Mouse (Mus musculus): Measurements from ENCODE around the gene Ldb3.

Ldb3 gene

DNA sequence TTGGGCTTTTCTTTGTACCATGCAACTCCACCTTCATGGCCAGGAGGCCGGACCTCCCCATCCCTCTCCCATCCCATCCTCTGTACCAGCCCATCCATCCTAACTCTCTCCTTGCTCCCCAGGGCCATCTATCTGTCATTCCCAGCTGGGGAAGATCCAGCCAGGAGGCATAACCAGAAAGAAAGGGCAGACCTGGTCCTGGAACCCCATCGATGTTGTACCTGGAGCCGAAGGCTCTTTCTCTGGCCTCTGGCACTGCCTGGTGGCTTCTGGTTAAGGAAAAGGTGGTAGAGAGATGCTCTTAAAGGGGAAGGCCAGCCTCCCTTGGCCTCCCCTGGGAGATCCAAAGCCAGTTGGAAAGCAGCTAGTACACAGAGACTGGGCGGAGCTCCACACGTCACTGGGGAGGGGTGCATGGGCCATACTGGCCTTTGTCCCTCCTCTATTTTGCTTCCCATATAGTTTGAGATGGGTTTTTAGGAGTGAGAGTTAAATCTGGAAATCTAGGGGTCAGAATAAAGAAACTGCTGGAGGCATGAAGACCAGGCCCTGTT lies 1.6 kb upstream of the Ldb3 start:
- DNase-seq, result no peak

DNA sequence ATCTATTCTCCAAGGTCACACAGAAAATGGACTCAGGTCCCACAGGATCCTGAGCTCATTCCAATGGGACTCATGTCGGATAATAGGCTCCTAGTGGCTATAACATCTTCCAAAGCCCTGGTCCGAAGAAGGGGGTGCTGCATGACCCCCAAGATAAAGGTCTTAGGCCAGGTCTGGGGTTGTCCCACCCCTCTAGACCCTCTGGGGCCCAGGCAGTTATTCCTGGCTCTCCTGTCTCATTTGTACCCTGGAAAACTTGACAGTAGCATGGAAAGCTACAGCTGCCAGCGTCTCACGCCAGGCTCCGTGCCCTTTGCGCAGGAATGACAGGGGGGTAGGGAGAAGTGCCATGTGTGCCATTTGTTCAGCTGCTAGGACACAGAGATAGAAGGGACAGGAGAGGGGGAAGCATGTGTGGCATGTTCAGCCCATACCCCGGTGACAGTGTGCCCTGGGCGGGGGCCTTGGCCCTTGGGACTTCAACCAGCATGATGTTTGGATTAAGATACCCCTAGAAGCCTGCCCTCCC lies 767 bp upstream of the Ldb3 start:
- no peak for DNase-seq

DNA sequence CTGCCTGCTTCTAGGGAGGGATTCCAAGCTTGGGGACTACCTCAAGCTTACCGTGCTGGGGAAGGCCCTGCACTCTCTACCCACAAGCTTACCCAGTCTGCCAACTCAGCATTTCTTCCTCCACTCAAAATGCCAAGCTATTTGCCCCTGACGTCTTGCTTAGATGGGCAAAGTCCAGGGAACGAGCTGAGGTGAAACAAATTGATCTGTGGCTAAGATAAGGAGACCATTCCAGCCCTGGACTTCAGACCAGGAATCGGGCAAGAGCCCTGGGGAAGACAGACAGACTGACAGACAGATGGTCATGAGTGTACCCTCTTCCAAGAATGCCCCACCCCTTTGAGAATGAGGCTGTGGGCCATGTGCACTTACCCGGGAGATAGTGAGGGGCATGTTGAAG lies 477 bp downstream of the Ldb3 start:
- DNase-seq, result no peak

DNA sequence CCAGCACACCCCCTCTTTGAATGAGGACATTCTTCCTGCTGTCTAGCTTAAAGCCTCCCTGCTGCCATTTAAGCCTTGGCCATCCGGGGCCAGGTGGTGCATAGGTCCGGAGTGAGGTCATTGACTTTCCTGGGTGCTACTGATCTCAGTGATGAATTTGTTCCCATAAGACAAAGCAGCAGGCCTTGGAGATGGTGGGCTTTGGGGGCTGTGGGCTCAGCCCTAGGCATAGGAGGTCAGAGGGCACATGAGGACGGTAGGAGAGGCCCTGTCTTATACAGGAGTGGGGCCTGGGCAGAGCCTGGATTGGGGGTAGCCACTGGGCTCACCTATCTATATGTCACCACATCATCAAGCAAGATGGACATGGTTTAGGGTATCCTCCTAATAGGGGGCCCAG lies 1.6 kb downstream of the Ldb3 start:
- no peak for DNase-seq

DNA sequence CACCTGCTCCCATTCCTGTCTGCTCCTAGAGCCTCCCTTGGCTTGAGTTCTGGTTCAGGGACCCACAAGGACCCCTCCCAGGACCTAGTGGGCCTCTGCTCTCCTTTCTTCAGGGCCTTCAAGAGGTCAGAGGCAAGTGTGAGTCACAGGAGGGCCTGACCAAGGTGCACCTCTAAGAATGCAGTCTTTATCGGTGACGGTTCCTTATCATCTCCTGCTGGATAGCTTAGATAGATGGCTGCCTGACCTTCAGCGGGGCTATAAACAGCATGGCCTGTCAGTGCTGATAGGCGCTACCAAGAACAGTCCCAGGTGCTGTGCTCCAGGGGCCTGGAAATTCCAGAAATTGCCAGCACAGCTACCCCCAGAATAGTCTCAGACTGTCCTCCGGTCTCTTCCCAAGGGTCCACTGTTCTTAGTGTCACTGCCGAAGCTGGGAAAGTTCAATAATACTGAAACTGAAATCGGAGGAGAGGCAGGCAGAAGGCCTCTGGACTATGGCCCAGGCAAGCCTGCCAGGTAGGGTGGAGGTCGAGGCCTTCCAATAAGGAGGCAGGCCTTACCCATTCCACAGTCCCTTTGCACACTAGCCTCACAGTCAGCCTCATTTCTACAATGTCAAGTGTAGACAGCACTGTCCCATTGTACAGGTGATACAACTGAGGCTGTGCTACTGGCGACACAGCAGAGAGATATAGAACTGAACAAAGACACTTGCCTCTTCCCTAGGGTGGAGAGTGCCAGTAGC lies 3.0 kb downstream of the Ldb3 start:
- DNase-seq, result no peak

DNA sequence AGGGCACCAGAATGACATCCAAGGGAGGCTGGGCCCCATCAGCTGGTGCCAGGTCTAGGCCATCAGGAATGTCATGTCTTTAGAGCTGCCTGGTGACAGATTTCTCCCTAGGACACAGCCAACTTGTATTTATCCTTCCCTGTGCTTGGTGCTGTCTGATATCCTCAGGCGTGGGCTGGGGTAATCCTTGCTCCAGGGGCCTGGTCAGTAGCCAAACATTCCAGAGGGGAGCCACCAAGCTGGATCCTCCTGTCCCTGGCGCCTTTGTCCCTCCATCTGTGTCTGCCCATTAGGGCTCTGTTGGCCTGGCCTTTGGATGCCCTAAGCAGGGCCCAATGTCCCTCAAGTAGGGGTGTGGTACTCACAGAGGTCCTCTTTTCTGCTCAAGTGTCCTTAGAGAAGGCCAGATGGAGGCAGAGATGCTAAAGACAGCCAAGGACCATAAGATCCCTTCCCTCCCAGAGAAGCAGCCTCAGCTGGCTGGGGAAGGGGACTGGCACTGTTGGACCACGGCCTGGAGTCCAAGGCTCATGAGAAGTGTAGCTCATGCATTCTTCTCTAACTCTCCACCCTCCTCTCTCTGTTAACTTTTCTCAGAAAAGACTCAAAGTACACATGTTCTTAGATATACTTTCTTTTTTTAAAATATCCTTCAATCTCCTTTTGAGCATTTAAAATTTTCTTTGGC lies 5.6 kb downstream of the Ldb3 start:
- DNase-seq, result no peak

DNA sequence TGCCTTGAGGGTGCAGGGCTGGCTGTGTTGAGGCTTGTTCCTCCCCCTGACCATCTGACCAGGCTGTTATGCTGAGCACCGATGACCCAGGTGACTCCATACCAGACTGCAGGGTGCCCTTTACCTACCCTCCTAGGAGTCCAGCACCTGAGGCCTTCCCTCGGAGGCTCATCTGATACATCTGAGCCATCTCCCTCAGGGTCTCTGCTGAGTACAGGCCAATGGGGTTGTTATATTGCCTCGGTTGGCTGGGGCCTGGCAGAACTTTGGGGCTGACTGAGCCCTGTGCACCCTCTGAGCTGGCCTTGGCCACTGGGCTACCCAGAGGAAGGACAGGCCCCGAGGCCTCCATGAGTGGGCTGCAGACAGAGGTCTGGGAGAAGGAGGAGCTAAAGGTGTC lies 11.6 kb downstream of the Ldb3 start:
- no peak for DNase-seq

DNA sequence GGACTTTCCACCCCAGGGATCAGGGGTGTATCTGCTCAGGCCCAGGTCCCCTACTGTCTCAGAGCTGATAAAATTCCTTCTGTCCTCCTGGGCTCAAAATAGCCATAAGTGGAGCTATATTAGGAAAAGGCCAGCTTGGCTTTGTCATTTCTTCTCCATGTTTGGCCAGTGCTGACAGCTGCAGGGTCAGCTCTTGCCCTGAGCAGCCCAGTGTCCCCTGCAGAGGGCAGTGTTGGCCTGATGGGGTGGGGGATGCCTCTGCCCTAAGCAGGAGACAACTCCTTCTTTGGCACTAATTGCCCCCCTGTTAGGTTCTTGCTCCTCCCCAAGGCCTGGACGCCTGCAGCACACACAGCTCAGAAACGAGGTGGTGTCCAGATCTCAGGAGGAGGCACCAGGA lies 14.4 kb downstream of the Ldb3 start:
- DNase-seq, result no peak

DNA sequence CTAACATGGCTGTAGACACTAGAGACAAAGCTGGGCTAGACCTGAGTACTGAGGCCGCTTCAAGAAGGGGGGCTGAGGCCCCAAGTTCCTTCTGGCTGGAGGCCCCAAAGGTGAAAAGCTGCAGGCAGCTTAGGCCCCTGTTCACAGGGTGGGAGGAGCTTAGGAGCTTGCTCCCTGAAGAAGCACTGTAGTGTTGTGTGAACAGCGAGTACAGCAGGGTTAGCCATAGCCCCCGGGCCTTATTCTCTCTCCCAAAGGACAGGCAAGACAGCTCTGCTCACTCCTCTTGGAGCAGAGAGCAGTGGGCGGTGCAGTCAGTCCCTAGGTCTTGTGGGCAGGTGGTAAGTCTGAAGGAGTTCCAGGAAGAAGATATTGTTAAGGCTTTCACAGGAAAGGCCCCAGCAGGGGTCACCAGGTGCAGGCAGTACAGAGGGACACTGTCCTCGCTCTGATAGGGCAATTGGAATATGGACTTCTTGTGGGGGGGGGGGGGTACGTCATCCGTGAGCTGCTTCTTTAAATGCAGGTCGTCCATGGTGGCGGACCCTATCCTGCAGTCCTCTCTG lies 15.1 kb downstream of the Ldb3 start:
- DNase-seq, result no peak

DNA sequence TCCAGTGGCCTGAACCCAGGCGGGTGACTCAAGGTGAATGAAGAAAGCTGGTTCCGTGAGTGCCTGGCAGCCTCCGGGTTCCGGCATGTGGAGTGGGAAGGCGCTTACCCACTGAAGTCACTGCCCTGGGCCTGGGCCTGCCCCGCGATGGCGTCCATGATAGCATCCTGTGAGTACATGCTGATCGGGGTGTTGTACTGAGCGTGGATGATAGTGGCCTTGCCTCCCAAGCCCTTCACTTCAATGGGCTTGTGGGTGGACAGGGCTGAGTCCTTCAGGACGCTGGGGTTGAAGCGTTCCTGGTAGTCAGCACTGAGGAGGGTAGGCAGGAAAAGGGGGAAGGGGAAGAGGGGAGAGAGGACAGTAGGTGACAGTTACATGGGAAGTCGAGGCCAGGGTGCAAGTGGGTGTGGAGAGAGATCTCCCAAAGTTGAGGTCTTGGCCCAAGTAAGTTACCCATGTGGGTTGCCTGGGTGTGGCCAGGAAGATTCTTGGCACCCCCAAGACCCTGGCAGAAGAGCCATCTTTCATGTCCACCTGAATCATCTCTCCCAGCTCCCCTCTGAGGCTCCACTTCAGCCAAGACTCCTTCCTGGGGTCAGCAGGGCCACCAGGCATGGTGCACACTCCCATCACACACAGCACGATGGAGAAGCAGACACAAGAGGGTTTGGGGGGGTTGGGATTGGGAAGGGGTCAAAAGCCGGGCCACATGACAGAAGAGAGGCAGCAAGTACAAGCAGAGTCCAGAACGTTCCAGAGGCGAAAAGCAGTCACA lies 16.7 kb downstream of the Ldb3 start:
- DNase-seq, result no peak

DNA sequence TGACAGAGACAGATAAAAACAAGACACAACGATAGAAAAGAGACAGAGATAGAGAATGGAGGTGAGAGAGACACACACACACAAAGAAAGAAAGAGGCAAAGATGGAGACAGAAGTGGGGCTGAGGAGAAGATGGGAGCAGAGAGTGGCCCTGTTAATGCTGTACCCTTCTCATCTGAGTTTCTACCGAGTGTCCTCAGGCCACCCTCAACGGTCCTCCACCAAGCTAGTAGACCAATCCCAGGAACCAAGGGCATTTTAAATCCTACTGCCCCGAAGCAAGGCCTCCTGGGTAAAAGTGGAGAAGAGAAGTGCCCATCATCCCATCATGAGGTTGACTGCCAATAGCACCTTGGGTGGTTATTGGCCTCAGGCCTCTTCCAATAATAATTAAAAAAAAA lies 17.6 kb downstream of the Ldb3 start:
- no peak for DNase-seq

DNA sequence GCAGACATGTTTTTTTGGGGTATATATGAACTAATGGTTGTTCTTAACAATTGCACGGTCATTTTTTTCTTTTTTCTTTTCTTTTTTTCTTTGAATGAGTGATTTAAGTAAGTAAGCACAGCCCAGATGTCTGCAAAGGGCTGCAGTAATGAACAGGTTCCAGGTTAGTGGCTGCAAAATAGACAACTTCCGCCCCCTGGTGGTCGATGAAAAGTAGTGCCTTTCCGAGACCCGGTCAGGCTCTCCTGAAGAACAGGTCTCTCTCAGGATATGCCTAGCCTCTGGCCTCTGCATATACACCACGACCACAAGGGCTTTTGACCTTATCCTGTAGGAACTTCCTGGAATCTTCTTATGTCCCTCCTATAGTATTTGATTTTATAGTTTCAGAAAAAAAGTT lies 18.2 kb downstream of the Ldb3 start:
- DNase-seq, result peak; percentile 86

DNA sequence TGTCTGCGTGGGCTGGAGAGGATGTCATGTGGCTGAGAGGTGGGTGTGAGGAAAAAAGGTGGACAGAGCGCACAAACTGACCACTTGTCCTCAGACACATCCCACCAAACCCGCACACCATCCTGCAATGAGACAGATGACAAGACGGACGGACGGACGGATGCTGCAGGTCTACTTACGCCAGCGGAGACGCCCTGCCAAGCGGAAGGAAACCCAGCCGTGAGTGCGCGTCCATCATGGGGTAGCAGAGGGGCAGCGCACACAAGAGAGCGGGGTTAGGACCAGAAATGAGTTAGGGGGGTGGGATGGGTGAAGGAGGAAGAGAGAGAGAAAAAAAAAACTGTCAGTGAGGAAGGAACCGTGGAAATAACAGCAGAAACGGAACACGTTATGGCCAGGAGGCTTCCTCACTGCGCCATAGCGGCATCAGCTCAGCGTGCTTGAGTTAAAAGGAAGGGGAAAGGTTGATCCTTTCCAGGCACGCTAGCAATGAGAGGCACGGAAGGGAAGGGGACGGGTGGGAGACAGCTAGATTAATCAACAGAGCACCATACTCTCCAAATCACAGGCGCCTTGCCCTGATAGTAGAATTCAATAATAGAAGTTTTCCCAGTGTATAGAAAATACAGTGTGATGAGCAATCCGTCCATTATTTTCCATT lies 18.8 kb downstream of the Ldb3 start:
- no peak for DNase-seq

DNA sequence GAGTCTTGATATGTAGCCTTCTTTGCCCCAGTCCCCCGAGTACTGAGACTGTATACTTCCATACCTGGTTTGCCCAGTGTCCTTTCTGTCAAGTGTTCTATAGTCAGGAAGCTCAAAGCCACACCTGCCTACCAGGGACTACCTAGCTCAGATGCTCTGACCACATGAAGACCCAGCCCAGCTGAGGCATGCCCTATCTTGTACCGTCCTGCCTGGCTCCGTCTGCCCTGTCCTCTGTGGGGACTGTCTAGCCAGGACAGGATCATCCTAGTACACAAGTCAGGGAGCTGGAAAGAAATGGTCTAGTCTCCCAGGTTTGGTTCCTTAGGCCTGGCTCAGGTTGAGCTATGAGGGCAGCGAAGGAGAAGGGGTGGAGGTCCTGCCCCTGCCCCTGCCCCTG lies 19.9 kb downstream of the Ldb3 start:
- DNase-seq, result no peak

DNA sequence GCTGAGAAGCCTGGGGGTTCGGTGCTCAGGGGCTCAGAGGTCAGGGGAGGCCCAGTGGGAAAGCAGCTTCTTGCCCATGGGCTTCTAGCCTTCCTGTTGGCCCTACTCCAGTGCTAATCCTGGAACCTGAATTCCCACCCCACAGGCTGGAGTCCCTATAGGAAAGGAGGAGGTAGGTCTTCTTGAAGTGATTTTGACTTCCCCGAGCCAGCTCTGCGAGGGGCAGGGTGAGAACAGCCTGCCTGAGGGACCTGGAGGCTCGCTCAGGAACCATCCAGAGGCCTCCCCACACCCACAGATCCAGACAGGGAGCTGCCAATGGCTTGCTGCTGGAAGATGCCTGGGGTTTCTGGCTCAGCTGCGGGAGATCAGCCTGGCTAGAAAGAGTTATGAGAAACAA lies 20.8 kb downstream of the Ldb3 start:
- no peak for DNase-seq

DNA sequence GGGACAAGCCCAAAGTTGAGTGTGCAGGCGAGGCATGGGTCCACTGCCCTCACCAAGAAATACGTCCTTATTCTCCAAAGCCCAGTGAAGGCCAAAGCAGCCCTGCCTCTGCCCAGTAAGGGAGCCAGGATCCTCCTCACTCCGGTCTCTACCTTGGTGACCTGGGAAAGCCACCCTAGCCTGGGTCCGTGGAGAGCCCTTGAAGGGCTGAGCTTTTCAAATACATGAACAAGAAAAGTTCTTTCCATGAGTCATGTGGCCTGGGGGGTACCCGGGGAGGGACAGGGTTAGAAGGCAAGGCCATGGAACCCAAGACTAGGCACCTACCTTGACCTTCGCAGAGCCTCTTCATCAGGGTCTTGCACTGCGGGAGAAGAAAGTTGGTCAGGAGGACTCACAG lies 22.0 kb downstream of the Ldb3 start:
- no peak for DNase-seq

DNA sequence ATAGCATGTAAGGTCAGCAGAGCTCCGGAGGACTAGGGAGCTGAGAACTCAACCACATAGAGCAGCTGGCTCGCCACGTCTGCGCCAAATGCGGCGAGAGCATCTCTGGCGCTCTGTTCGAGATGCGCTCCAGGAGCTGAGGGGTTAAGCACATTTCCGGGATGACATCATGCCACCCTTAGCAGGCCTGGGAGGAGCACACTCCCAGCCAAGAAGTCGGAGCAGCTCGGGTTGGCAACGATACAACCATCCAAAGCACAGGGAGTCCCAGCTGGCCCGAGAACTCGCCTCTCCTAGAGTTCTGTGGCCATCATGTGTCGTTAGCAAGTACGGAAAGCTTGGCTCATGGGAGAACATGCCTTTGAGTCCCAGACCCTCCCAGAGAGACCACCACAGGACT lies 22.8 kb downstream of the Ldb3 start:
- DNase-seq, result no peak

DNA sequence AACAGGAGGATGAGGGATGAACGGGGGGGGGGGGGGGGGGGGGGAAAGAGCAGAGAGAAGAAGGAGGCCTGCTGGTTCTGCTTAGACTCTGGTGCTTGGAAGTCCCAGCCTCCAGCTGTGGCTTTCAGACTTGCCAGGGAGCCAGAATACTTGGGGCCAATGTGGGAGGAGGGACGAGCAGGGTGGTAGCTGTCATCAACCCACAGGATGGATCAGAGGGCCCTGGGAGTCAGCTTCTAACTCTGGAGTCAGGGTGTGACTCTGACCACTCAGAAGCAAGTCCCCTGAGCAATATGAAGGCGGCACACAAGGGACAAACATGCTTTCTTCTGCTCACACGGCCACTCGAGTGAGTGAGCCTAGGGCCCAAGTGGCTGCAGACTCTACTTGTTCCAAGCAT lies 23.8 kb downstream of the Ldb3 start:
- no peak for DNase-seq

DNA sequence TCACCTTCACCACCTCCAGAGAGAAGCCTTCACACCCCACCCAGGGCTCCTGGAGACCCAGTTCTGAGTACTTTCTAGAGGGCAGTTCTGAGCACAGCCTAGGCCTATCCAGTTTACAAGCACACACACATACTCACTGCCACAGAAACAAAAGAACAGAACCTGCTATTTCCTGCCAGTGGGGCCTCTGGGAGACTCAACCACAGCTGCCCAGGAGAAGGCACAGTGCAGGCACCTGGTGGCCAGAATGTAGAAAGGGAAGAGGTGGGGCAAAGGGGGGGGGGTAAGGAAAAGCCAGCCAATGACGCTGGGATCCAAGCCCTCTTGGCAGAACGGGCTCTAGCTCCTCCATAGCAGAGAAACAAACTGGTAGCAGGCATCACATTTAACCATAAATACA lies 26.1 kb downstream of the Ldb3 start:
- no peak for DNase-seq

DNA sequence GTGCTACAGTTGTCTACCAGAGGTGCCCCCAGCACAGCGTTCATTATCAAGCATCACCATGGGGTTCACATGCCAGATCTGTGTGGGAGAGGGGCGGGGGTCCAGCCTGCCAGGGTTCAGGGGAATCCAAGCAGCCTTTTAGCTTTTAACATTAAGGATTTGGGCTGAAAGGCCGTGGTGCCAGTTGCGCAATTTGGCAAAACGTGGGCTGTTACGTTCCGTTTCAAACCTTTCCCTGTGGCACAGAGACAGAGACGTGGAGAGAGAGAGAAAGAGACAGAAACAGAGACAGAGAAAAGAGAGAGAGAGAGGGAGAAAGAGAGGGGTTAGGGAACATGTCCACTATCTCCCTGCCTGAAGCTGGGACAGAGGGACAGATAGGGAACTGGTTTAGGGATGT lies 26.8 kb downstream of the Ldb3 start:
- DNase-seq, result no peak

DNA sequence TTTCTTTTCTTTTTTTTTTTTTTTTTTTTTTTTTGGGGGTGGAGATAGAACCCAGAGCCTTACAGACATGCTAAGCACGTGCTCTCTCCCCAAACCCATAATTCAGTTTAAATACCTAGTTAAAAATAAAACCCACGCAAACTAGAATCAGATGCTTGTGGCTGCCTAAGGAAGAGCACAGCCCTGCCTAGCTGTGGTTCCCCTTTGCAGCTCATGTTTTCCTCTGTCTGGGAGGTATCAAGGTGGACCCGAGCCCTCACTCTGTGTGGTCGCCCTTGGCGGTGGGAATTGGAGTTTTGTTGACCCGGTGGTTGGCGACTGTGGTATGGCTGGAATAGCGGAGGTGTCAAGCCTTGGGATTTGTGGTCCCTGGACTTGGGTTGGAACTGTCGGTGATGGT lies 29.5 kb downstream of the Ldb3 start:
- no peak for DNase-seq

DNA sequence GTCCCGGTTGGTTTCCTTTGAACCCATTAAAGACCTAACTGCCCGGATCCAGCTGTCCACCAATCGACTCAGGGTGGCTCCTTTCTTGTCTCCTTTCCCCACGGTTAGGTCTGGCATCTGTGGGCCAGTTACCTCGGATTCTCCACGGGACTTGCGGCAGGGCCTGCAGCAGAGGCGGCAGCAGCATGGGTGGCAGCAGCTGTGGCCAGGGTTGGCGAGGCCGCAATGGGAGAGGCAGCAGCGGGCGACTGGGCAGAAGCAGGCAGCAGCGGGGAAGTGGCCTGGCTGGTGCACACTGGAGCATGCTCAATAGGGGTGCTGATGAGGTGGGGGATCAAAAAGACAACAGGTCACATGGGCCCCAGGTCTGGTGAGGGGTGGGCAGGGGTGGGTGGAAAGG lies 33.3 kb downstream of the Ldb3 start:
- no peak for DNase-seq

DNA sequence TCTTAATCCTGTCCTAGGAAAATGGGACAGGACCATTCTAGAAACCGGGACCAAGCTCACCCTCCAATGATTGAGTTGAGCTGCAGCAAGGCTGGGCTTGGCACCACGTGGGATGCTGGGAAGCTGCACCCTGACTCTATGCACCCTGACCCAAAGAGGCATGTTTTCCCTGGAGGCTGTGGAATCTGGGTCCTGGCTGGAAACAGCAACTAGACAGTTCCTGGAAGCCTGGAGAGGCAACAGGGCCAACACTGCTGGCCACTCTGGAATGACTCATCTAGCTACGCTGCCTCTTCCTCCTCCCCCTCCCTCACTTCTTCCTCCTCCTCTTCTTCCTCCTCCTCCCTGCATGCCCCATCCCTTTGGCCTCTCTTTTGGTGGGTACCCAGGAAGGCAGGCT lies 34.4 kb downstream of the Ldb3 start:
- DNase-seq, result no peak

All from embryo, embryonic 11 days (tissue).